Mouse (Mus musculus) gastrocnemius, adult 8-10 months (tissue): Measurements from ENCODE around the gene Hdgfl3. TPM values are rescaled to one million over a fixed set of nuclear protein-coding genes. Genes with fewer than 3 reads are reported as not detected.

Experiments used
- DNase-seq, 2 experiments: peaks; one replicate each; pipeline ENCODE4 v3.0.0; 2022; ENCODE audit warnings: low spot score in 2 of 2
- total RNA-seq, 4 experiments: library from RNA; stranded (reverse); gene quantifications; 2 replicates each; pipeline ENCODE4 v1.2.4; 2022

Hdgfl3 gene
- 1 to 10 TPM in 3 of 4 experiments, under 1 TPM in 1; 0.99 to 1.5 (median 1.5) TPM for total RNA-seq

GRCm38 (mm10) chr7:81934267-81934745 lies at the start of gene Hdgfl3:
Gene Hdgfl3 (minus strand): TSS chr7:81934473.
- peak; percentile 33 to 54 for DNase-seq

GRCm38 (mm10) chr7:81983651-81984050 lies 49.4 kb upstream of the Hdgfl3 start:
- DNase-seq: no peak

- DNase-seq: no peak
These were observed 44.0 kb upstream of the Hdgfl3 start for GRCm38 (mm10) chr7:81978304-81978703.

- no peak for DNase-seq
These were observed 40.3 kb upstream of the Hdgfl3 start for GRCm38 (mm10) chr7:81974616-81975015.

- no peak for DNase-seq
These were observed 39.7 kb upstream of the Hdgfl3 start for GRCm38 (mm10) chr7:81973939-81974338.

GRCm38 (mm10) chr7:81973339-81973738 lies 39.1 kb upstream of the Hdgfl3 start:
- no peak for DNase-seq

- no peak for DNase-seq
These were observed 34.7 kb upstream of the Hdgfl3 start for GRCm38 (mm10) chr7:81968975-81969374.

GRCm38 (mm10) chr7:81968451-81968850 lies 34.2 kb upstream of the Hdgfl3 start:
- DNase-seq: no peak

- no peak for DNase-seq
These were observed 31.9 kb upstream of the Hdgfl3 start for GRCm38 (mm10) chr7:81966195-81966594.

- DNase-seq: no peak
These were observed 25.4 kb upstream of the Hdgfl3 start for GRCm38 (mm10) chr7:81959704-81960103.

GRCm38 (mm10) chr7:81954208-81954846 lies 20.1 kb upstream of the Hdgfl3 start:
- DNase-seq: no peak

GRCm38 (mm10) chr7:81950499-81950898 lies 16.2 kb upstream of the Hdgfl3 start:
- DNase-seq: no peak

GRCm38 (mm10) chr7:81945398-81945797 lies 11.1 kb upstream of the Hdgfl3 start:
- no peak for DNase-seq

- no peak for DNase-seq
These were observed 533 bp upstream of the Hdgfl3 start for GRCm38 (mm10) chr7:81934806-81935205.

GRCm38 (mm10) chr7:81933601-81934266 lies 539 bp downstream of the Hdgfl3 start:
- peak; percentile 24 to 27 for DNase-seq

GRCm38 (mm10) chr7:81933061-81933600 lies 1.1 kb downstream of the Hdgfl3 start:
- no peak for DNase-seq

GRCm38 (mm10) chr7:81932521-81933045 lies 1.7 kb downstream of the Hdgfl3 start:
- no peak for DNase-seq

GRCm38 (mm10) chr7:81928998-81929397 lies 5.3 kb downstream of the Hdgfl3 start:
- no peak for DNase-seq

- no peak for DNase-seq
These were observed 12.8 kb downstream of the Hdgfl3 start for GRCm38 (mm10) chr7:81921379-81921952.

- no peak for DNase-seq
These were observed 14.0 kb downstream of the Hdgfl3 start for GRCm38 (mm10) chr7:81920314-81920713.

- no peak for DNase-seq
These were observed 16.0 kb downstream of the Hdgfl3 start for GRCm38 (mm10) chr7:81918316-81918715.

GRCm38 (mm10) chr7:81904926-81905325 lies 29.3 kb downstream of the Hdgfl3 start:
- DNase-seq: no peak
